Mouse (Mus musculus): ENCODE data around the gene Pou2f2. TPM values are rescaled to one million over a fixed set of nuclear protein-coding genes. Genes with fewer than 3 reads are reported as not detected.

Gene Pou2f2
- total and polyA plus RNA-seq, 2 experiments: 0.37 to 1.2 TPM

DNA sequence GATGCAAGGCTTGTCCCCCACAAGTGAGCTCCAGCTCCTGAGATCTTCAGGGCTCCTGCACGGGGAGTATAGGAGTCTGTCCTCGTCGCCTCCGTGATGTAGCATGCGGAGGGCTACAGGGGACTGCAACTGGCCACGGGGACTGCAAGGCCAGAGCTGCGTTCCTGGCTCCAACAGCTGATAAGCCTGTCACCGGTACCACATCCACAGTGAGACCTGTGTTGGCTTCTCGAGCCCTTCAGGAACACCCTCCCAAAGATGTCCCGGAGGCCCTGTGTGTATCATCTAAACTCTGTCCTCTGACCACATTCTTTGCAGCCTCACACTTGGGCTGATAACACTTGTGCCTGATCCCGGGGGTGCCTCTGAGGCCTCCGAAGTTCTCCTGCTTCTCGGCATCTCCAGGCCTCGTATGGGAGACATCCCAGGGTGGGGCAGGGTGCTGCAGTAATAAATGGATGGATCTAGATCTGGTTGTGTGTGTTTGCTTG lies 23.3 kb downstream of the Pou2f2 start:
- no peak for TF ChIP-seq POLR2A (IDR thresholded peaks at IDR 0.05; ENCODE audit: extremely low read depth, insufficient read depth, low read length)
- TF ChIP-seq CTCF (IDR thresholded peaks at IDR 0.05; ENCODE audit: low read depth, low read length): no peak
- Histone ChIP-seq H3K36me3 (ENCODE audit: control insufficient read depth, insufficient read depth, low read length) (no peaks in the 10 kb centered on the region), H3K4me1 (ENCODE audit: control insufficient read depth, insufficient read depth, low read length) (no peaks in the 10 kb centered on the region), H3K4me3 (ENCODE audit: insufficient read depth, low read depth, low read length) (no peak overlapping the region), H3K9ac (ENCODE audit: low read depth, low read length) (no peak overlapping the region), H3K27me3 (ENCODE audit: control insufficient read depth, insufficient read depth, low read length) (peaks cover 7% of the 10 kb centered on the region; the same call in 1 of the 2 replicates), H3K79me2 (ENCODE audit: control insufficient read depth, insufficient read depth, low read length) (no peaks in the 10 kb centered on the region), H3K27ac (replicated peaks; ENCODE audit: insufficient read depth, low read depth, low read length) (no peak overlapping the region)
- DNase-seq (ENCODE audit: extremely low read depth, low read depth, low spot score): no peak
- 23% methylated on average over 14 of the region's 14 CpGs for WGBS

DNA sequence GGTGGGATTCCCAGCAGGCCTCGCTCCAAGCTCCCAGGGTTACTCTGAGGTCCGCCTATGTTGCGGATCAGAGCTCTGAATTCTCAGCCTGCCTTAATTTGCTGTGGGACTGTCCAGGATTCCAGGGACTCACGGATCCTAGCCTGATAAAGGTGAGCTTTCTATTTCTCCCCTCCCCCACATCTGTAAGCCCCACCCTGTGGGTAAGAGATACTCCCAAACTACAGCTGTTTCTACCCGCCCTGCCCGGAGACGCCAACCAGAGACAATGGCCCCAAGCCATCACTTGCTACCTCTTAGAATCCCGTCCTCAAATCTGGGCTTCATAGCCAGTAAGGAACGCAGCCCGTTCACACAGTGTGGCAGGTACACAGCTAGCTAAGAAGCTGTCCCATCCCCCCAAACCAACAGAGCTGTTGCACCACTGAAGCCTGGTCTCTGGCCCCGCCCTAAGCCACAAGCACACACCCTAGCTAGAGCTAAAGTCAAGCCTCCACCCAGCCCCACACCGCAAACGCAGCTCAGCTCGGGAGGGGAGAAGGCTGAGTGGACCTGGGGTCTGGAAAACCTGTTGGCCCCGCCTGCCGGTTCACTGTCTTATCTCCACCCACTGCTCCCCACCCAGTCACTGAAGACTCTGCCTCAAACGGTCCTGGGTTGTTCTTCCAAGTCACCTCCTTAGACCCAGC lies 23.9 kb downstream of the Pou2f2 start:
- peaks cover 11% of the 10 kb centered on the region; the same call in 1 of the 2 replicates for H3K27me3 ChIP-seq (ENCODE audit: control insufficient read depth, insufficient read depth, low read length)
- H3K36me3 ChIP-seq (ENCODE audit: control insufficient read depth, insufficient read depth, low read length): no peaks in the 10 kb centered on the region
- no peak overlapping the region for H3K4me3 ChIP-seq (ENCODE audit: insufficient read depth, low read depth, low read length)
- H3K9ac ChIP-seq (ENCODE audit: low read depth, low read length): no peak overlapping the region
- H3K79me2 ChIP-seq (ENCODE audit: control insufficient read depth, insufficient read depth, low read length): no peaks in the 10 kb centered on the region
- no peak for DNase-seq (ENCODE audit: extremely low read depth, low read depth, low spot score)
- WGBS: 13% methylated on average over 17 of the region's 17 CpGs
- TF ChIP-seq POLR2A (IDR thresholded peaks at IDR 0.05; ENCODE audit: extremely low read depth, insufficient read depth, low read length) (no peak), CTCF (IDR thresholded peaks at IDR 0.05; ENCODE audit: low read depth, low read length) (no peak)
- no peak overlapping the region for H3K27ac ChIP-seq (replicated peaks; ENCODE audit: insufficient read depth, low read depth, low read length)
- H3K4me1 ChIP-seq (ENCODE audit: control insufficient read depth, insufficient read depth, low read length): no peaks in the 10 kb centered on the region

DNA sequence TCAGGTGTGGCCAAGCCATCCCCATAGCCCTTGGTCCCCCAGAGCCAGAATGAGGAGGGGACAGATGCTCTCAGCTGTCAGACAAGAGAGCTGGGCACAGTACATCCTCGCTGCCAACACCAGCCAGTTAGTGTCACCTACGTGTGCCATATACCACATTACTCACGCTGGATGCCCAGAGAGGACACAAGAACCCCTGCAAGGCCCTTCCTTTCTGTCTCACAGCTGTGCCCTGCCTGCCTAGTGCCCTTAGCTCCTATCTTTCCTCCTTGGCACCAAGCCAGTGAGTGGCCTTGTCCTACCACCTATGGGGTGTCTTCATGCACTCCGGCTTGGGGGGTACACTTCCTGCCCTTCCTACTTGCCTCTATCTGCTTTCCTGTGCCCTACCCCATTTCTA lies 24.9 kb downstream of the Pou2f2 start:
- H3K27ac ChIP-seq (replicated peaks; ENCODE audit: insufficient read depth, low read depth, low read length): no peak overlapping the region
- no peaks in the 10 kb centered on the region for H3K36me3 ChIP-seq (ENCODE audit: control insufficient read depth, insufficient read depth, low read length)
- no peak overlapping the region for H3K9ac ChIP-seq (ENCODE audit: low read depth, low read length)
- 73% methylated on average over 4 of the region's 4 CpGs for WGBS
- H3K27me3 ChIP-seq (ENCODE audit: control insufficient read depth, insufficient read depth, low read length): peaks cover 18% of the 10 kb centered on the region; the same call in 1 of the 2 replicates
- no peak overlapping the region for H3K4me3 ChIP-seq (ENCODE audit: insufficient read depth, low read depth, low read length)
- DNase-seq (ENCODE audit: extremely low read depth, low read depth, low spot score): no peak
- H3K4me1 ChIP-seq (ENCODE audit: control insufficient read depth, insufficient read depth, low read length): no peaks in the 10 kb centered on the region
- TF ChIP-seq POLR2A (IDR thresholded peaks at IDR 0.05; ENCODE audit: extremely low read depth, insufficient read depth, low read length): no peak
- no peak for TF ChIP-seq CTCF (IDR thresholded peaks at IDR 0.05; ENCODE audit: low read depth, low read length)
- no peaks in the 10 kb centered on the region for H3K79me2 ChIP-seq (ENCODE audit: control insufficient read depth, insufficient read depth, low read length)

DNA sequence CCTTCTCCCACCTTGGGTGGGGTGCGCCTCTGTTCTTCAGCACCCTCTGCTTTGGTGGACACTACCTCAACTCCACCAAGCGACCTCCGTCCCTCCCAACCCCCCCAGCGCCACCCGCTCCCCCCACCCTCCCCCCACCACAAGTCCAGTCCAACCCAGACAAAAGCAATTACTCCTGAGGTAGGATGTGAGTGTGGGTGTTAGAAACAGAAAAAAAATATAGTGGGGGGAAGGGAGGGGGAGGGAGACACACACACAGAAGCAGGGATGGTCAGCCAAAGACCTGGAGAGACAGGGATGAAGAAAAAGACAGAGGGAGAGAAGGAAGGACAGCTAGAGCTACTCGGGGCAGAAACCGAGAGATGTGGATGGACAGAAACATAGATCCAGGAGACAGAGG lies 25.7 kb downstream of the Pou2f2 start:
- TF ChIP-seq POLR2A (IDR thresholded peaks at IDR 0.05; ENCODE audit: extremely low read depth, insufficient read depth, low read length) (no peak), CTCF (IDR thresholded peaks at IDR 0.05; ENCODE audit: low read depth, low read length) (no peak)
- no peak overlapping the region for H3K4me3 ChIP-seq (ENCODE audit: insufficient read depth, low read depth, low read length)
- H3K4me1 ChIP-seq (ENCODE audit: control insufficient read depth, insufficient read depth, low read length): no peaks in the 10 kb centered on the region
- H3K27ac ChIP-seq (replicated peaks; ENCODE audit: insufficient read depth, low read depth, low read length): no peak overlapping the region
- H3K79me2 ChIP-seq (ENCODE audit: control insufficient read depth, insufficient read depth, low read length): no peaks in the 10 kb centered on the region
- 45% methylated on average over 7 of the region's 7 CpGs for WGBS
- no peak for DNase-seq (ENCODE audit: extremely low read depth, low read depth, low spot score)
- H3K9ac ChIP-seq (ENCODE audit: low read depth, low read length): no peak overlapping the region
- H3K27me3 ChIP-seq (ENCODE audit: control insufficient read depth, insufficient read depth, low read length): peaks cover 19% of the 10 kb centered on the region; the same call in 1 of the 2 replicates
- H3K36me3 ChIP-seq (ENCODE audit: control insufficient read depth, insufficient read depth, low read length): no peaks in the 10 kb centered on the region

DNA sequence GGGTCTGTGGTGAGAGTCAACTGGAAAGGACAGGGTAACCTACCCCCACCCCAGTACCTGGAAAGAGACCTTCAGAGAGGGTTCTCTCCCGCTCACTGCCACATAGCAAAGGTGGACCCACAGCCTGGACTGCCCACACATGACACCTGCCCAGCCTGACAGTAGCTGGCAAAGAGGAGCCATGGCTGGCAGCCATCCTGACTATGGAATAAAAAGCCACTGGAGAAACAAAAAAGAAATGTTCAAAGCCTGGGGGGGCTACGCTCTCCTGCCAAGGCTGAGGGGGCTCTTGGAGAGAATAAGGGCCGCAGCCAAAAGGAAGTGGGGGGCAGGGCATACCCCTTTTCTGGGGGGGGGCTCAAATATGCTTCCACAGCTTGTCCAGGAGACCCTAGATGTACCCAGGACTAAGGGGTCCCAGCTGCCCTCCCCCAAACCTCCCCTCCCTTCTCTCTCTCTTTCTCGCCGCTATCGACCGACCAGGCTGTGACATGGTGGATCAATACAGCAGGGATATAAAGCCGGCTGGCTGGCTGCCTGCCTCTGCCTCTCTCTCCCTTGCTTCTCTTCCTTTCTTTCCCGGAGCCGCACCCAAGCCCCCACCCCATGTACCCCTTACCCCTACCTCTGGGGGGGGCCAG lies 27.5 kb downstream of the Pou2f2 start:
- 20% methylated on average over 10 of the region's 10 CpGs for WGBS
- H3K4me1 ChIP-seq (ENCODE audit: control insufficient read depth, insufficient read depth, low read length): no peaks in the 10 kb centered on the region
- TF ChIP-seq POLR2A (IDR thresholded peaks at IDR 0.05; ENCODE audit: extremely low read depth, insufficient read depth, low read length) (no peak), CTCF (IDR thresholded peaks at IDR 0.05; ENCODE audit: low read depth, low read length) (no peak)
- DNase-seq (ENCODE audit: extremely low read depth, low read depth, low spot score): no peak
- H3K4me3 ChIP-seq (ENCODE audit: insufficient read depth, low read depth, low read length): no peak overlapping the region
- no peaks in the 10 kb centered on the region for H3K36me3 ChIP-seq (ENCODE audit: control insufficient read depth, insufficient read depth, low read length)
- H3K27ac ChIP-seq (replicated peaks; ENCODE audit: insufficient read depth, low read depth, low read length): no peak overlapping the region
- H3K9ac ChIP-seq (ENCODE audit: low read depth, low read length): no peak overlapping the region
- peaks cover 21% of the 10 kb centered on the region; the same call in 1 of the 2 replicates for H3K27me3 ChIP-seq (ENCODE audit: control insufficient read depth, insufficient read depth, low read length)
- H3K79me2 ChIP-seq (ENCODE audit: control insufficient read depth, insufficient read depth, low read length): no peaks in the 10 kb centered on the region

DNA sequence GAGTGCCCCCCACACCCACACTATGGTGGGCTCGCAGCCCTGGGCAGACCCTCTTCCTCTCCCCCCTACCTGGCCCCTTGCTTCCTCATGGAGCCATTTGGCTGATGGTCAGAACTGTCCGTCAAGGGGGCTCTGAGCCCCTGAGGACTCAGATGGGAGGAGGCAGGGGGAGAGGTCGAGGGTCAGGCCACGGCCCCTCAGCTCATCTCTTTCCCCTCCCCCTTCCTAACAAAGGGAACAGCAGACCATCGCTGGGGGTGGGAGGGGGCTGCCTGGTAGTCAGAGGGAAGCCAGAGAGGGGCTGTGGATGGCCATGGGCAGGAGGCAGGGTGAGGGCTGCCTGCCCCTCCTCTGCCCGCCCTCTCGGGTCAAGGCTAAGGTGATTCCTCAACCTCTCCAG lies 28.5 kb downstream of the Pou2f2 start:
- H3K27me3 ChIP-seq (ENCODE audit: control insufficient read depth, insufficient read depth, low read length): peaks cover 20% of the 10 kb centered on the region; the same call in 1 of the 2 replicates
- no peaks in the 10 kb centered on the region for H3K36me3 ChIP-seq (ENCODE audit: control insufficient read depth, insufficient read depth, low read length)
- no peaks in the 10 kb centered on the region for H3K79me2 ChIP-seq (ENCODE audit: control insufficient read depth, insufficient read depth, low read length)
- DNase-seq (ENCODE audit: extremely low read depth, low read depth, low spot score): no peak
- H3K27ac ChIP-seq (replicated peaks; ENCODE audit: insufficient read depth, low read depth, low read length): no peak overlapping the region
- 6% methylated on average over 7 of the region's 7 CpGs for WGBS
- H3K4me1 ChIP-seq (ENCODE audit: control insufficient read depth, insufficient read depth, low read length): no peaks in the 10 kb centered on the region
- no peak for TF ChIP-seq POLR2A (IDR thresholded peaks at IDR 0.05; ENCODE audit: extremely low read depth, insufficient read depth, low read length)
- TF ChIP-seq CTCF (IDR thresholded peaks at IDR 0.05; ENCODE audit: low read depth, low read length): no peak
- no peak overlapping the region for H3K9ac ChIP-seq (ENCODE audit: low read depth, low read length)
- H3K4me3 ChIP-seq (ENCODE audit: insufficient read depth, low read depth, low read length): no peak overlapping the region

Measured in liver, adult 2 months (tissue).